Mouse (Mus musculus) heart, postnatal 25 days (tissue): Measurements from ENCODE around the gene Xylt1. TPM values are rescaled to one million over a fixed set of nuclear protein-coding genes. Genes with fewer than 3 reads are reported as not detected.

ENCODE experiments used
- DNase-seq: peaks from one replicate; pipeline ENCODE4 v3.0.0; 2022; ENCODE audit warnings: low spot score
- intact Hi-C: fragments of 180-260 bp; cut with DNase I; formaldehyde crosslinking; loops from one replicate; pipeline ENCODE4 v1.15.1; 2025
- total RNA-seq, 2 experiments: library from RNA; stranded (reverse); gene quantifications; 2 replicates each; pipeline ENCODE4 v1.2.3; 2021

Gene Xylt1
- total RNA-seq, 2 experiments from 2014 or later: 2.8 to 3.2 TPM

- intact Hi-C loops: no loop called here
- DNase-seq: no peak
These were observed 160.3 kb downstream of the Xylt1 start for GRCm38 (mm10) chr7:117541056-117541455.

GRCm38 (mm10) chr7:117541681-117542080 lies 160.9 kb downstream of the Xylt1 start:
- intact Hi-C loops: no loop called here
- DNase-seq: no peak

- intact Hi-C loops: no loop called here
- DNase-seq: no peak
These were observed 162.3 kb downstream of the Xylt1 start for GRCm38 (mm10) chr7:117543041-117543440.

- intact Hi-C loops: no loop called here
- DNase-seq: no peak
These were observed 163.3 kb downstream of the Xylt1 start for GRCm38 (mm10) chr7:117544126-117544525.

- no peak for DNase-seq
- intact Hi-C loops: no loop called here
These were observed 167.5 kb downstream of the Xylt1 start for GRCm38 (mm10) chr7:117548301-117548700.

- intact Hi-C loops: loop anchor here (5.0 kb wide), 1 partner anchor 169 kb away; the partner anchor contains the start of gene Xylt1
These were observed 170.3 kb downstream of the Xylt1 start for GRCm38 (mm10) chr7:117550916-117551549.

GRCm38 (mm10) chr7:117553228-117553627 lies 172.4 kb downstream of the Xylt1 start:
- intact Hi-C loops: loop anchor here (5.0 kb wide), 1 partner anchor 171 kb away; the partner anchor contains the start of gene Xylt1
- DNase-seq: no peak

More at GRCm38 (mm10) chr7:117550916-117551549, 170.3 kb downstream of the Xylt1 start:
- DNase-seq: no peak

GRCm38 (mm10) chr7:117555735-117556134 lies 175.0 kb downstream of the Xylt1 start:
- intact Hi-C loops: no loop called here
- DNase-seq: no peak

- intact Hi-C loops: no loop called here
- no peak for DNase-seq
These were observed 177.4 kb downstream of the Xylt1 start for GRCm38 (mm10) chr7:117558166-117558565.

- DNase-seq: no peak
- intact Hi-C loops: no loop called here
These were observed 178.3 kb downstream of the Xylt1 start for GRCm38 (mm10) chr7:117559051-117559450.

GRCm38 (mm10) chr7:117563939-117564499 lies 183.2 kb downstream of the Xylt1 start:
- DNase-seq: no peak
- intact Hi-C loops: no loop called here

- intact Hi-C loops: no loop called here
- no peak for DNase-seq
These were observed 183.8 kb downstream of the Xylt1 start for GRCm38 (mm10) chr7:117564627-117565026.

- intact Hi-C loops: no loop called here
- no peak for DNase-seq
These were observed 185.3 kb downstream of the Xylt1 start for GRCm38 (mm10) chr7:117566115-117566514.

- DNase-seq: no peak
- intact Hi-C loops: no loop called here
These were observed 186.1 kb downstream of the Xylt1 start for GRCm38 (mm10) chr7:117566833-117567232.

- no peak for DNase-seq
- intact Hi-C loops: no loop called here
These were observed 186.5 kb downstream of the Xylt1 start for GRCm38 (mm10) chr7:117567252-117567651.

- intact Hi-C loops: no loop called here
- no peak for DNase-seq
These were observed 187.0 kb downstream of the Xylt1 start for GRCm38 (mm10) chr7:117567653-117568340.

GRCm38 (mm10) chr7:117571131-117571530 lies 190.4 kb downstream of the Xylt1 start:
- DNase-seq: no peak
- intact Hi-C loops: no loop called here

GRCm38 (mm10) chr7:117571713-117572112 lies 190.9 kb downstream of the Xylt1 start:
- intact Hi-C loops: no loop called here
- no peak for DNase-seq

- DNase-seq: no peak
- intact Hi-C loops: no loop called here
These were observed 192.4 kb downstream of the Xylt1 start for GRCm38 (mm10) chr7:117573170-117573569.

- no peak for DNase-seq
- intact Hi-C loops: no loop called here
These were observed 194.6 kb downstream of the Xylt1 start for GRCm38 (mm10) chr7:117575417-117575816.

GRCm38 (mm10) chr7:117577035-117577434 lies 196.3 kb downstream of the Xylt1 start:
- intact Hi-C loops: no loop called here
- no peak for DNase-seq
